Mouse (Mus musculus) testis, adult 2 months (tissue): ENCODE results near the gene Clcn3. TPM values are rescaled to one million over a fixed set of nuclear protein-coding genes. Genes with fewer than 3 reads are reported as not detected.
"Not testable (repeated sequence)": the region's sequence is repeated elsewhere in the genome, so short reads cannot be mapped to it uniquely, and the experiment has no call there.

Experiments used
- H3K27ac ChIP-seq: fragments of 200-500 bp; 2 replicates; pipeline ENCODE4 v1.5.1; 2012; ENCODE audit warnings: low read depth, low read length; ENCODE audit not compliant: control insufficient read depth, insufficient read depth
- H3K27me3 ChIP-seq: fragments of 200-500 bp; 2 replicates; pipeline ENCODE4 v1.6.1; 2012; ENCODE audit warnings: mild to moderate bottlenecking, low read length, moderate library complexity; ENCODE audit not compliant: control insufficient read depth, insufficient read depth
- H3K36me3 ChIP-seq: fragments of 200-500 bp; 2 replicates; pipeline ENCODE4 v1.6.1; 2012; ENCODE audit warnings: mild to moderate bottlenecking, low read length; ENCODE audit not compliant: control insufficient read depth, insufficient read depth
- H3K4me1 ChIP-seq: fragments of 200-500 bp; 2 replicates; pipeline ENCODE4 v1.6.1; 2012; ENCODE audit warnings: low read length; ENCODE audit not compliant: control insufficient read depth, insufficient read depth
- H3K4me3 ChIP-seq: fragments of 200-500 bp; 2 replicates; pipeline ENCODE4 v1.5.1; 2012; ENCODE audit warnings: low read depth, mild to moderate bottlenecking, low read length, moderate library complexity, mixed read lengths; ENCODE audit not compliant: control insufficient read depth
- CTCF ChIP-seq: fragments of 200-500 bp; IDR thresholded peaks from 2 replicates; pipeline ENCODE4 v1.5.1; 2012; ENCODE audit warnings: low read depth, mild to moderate bottlenecking, inconsistent platforms, low read length, moderate library complexity; ENCODE audit not compliant: control insufficient read depth, insufficient read depth, insufficient replicate concordance
- POLR2A ChIP-seq: fragments of 200-500 bp; IDR thresholded peaks from 2 replicates; pipeline ENCODE4 v1.6.1; 2012; ENCODE audit warnings: low read depth, mild to moderate bottlenecking, inconsistent platforms, low read length, moderate library complexity; ENCODE audit not compliant: control insufficient read depth
- polyA plus RNA-seq: library from polyadenylated mRNA; depleted of rRNA; stranded (reverse); fragments of >200 nt; gene quantifications from 2 replicates; pipeline ENCODE4 v1.2.3, GENCODE M21; 2012; rRNA removed

Gene Clcn3
- 13.2 and 15.6 TPM in 2 replicates for polyA plus RNA-seq

DNA sequence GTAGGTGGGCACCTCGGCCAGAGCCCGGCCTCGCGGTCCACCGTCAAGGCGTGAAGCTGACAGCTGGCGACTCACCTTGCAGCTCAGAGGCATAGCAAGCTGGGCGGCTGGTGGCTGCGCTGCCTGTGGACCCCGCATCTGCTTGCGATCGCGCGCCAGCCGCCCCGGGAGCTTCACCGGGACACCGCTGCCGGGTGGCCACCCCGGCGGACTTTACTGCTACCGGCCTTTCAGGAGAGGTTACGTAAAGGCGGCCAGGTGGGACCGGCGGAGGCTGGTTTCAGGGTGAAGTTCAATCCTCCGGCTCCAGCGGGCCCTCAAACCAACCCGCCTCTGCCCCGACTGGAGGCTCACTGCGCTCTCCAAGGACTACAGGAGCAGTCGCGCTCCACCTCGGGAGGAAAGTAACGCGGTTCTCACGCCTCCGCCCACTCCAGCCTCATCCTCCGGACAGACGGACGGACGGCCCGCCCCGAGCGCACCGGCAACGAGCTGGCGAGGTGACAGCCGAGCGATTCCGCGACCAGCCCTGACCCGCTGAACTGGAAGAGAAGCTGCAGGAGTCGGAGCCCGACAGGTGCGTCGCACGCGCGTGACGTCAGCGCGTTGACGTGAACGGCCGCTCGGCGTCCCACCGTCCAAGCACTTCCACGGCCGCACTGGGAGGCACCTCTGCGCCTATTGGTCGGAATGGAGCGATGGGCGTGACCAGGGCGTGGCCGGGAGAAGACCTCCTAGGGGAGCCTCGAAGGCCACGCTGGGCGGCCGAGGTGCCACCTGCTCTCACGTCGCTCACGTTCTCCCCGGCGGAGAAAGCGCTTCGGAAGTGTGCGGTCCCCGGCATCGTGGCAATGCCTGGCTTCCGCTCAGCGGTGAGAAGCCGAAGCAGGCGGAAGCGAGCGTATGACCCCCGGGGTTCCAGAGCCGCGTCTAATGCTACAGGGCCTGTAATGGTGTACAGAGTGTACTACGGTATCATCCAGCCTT, at the start of gene Clcn3:
TSS of gene Clcn3 (minus strand) at position 600 of the 987 bp plus-strand sequence.
- H3K4me1 ChIP-seq, result peaks cover 2% of the 10 kb centered on the region; the same call in 1 of the 2 replicates
- no peaks in the 10 kb centered on the region for H3K27me3 ChIP-seq
- peak; percentile 91 for TF ChIP-seq POLR2A
- no peak; the same call in 1 of the 2 replicates for TF ChIP-seq CTCF
- peak within 1 kb of the TSS; percentile 92 for H3K27ac ChIP-seq
- H3K4me3 ChIP-seq, result peak within 1 kb of the TSS; percentile 95
- no peaks in the 10 kb centered on the region for H3K36me3 ChIP-seq

DNA sequence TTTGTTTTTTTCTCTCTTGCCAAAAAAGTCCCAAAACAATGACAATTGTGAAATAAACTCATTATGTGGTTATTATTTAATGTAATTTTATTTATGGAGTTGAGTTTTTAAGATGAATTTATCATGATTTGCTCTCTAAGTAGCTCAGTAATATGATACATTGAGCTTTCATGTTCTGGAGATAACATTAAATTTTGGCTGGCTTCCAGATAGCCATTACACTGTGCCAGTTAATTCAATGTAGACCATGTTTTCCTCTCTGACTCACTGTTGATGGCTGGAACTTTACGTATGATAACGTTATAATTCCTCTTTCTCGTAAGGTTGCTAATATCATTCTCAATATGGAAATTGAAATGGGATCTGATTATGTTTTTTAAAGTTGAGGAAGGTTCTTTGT, 13.4 kb upstream of the Clcn3 start:
- Histone ChIP-seq H3K27ac (no peak overlapping the region), H3K4me3 (no peak overlapping the region), H3K36me3 (no peaks in the 10 kb centered on the region), H3K4me1 (no peaks in the 10 kb centered on the region), H3K27me3 (no peaks in the 10 kb centered on the region)
- TF ChIP-seq POLR2A (no peak), CTCF (no peak)

DNA sequence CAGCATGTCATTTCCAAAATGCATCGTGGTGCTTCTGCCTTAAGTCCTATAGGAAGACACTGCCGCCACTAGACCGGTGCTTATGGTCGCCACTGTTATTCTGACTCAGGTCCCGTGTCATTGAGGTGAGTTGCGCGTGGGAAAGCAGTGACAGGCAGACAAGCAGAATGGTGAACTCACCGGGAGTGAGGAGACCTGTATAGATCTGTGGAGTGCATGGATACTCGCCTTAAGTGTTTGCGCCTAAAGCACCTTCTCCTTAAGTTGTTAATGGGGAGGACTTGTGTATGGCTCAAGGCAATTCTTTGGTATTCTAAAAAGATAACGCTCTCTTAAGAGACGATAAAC, 10.5 kb upstream of the Clcn3 start:
- TF ChIP-seq POLR2A, result no peak
- TF ChIP-seq CTCF, result no peak
- peak overlapping the region; percentile 94 for H3K4me3 ChIP-seq
- no peaks in the 10 kb centered on the region for H3K27me3 ChIP-seq
- H3K4me1 ChIP-seq, result no peaks in the 10 kb centered on the region
- no peaks in the 10 kb centered on the region for H3K36me3 ChIP-seq
- peak overlapping the region; percentile 98 for H3K27ac ChIP-seq

DNA sequence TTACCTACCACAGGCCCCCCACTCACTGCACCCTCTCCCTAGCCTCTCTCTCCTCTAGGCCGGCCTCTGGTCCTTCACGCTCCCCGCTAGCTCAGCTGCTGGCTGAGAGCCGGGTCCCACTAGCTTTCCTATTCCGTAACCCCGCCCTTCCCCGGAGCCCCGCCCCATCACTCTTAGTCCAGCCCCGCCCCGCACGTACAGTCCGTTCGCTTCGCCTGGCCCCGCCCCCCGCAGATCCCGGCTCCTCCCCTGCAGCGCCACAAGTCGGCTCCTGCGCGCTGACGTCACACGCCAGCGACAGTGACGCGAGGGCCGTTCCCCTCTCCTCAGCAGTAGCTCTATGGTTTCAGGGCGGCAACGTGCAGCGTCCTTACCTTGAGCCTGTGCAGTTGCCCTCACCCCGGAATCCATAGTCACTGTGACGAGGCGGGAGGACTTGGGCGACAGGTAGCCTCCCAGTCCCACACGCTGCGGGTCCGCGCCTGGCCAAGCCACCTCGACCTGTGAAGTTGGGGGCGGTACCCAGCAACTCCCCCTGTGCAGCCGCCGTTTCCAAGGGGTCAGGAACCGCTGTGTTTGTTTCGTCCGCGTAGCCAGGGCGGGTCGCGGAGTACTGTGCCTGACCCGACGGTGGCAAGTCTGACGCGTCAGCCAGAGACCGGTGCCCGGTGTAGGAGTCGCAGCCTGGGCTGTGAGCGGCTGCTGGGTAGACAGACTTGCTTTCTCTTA, 10.0 kb upstream of the Clcn3 start, which contains the start of gene Nek1:
TSS of gene Nek1 (plus strand) at position 286 of the 729 bp plus-strand sequence.
- TF ChIP-seq CTCF, result peak; percentile 17; the same call in 1 of the 2 replicates
- peak; percentile 94 for TF ChIP-seq POLR2A
- Histone ChIP-seq H3K4me1 (no peaks in the 10 kb centered on the region), H3K27me3 (no peaks in the 10 kb centered on the region), H3K36me3 (no peaks in the 10 kb centered on the region), H3K27ac (peak within 1 kb of the TSS; percentile 98), H3K4me3 (peak within 1 kb of the TSS; percentile 94)

DNA sequence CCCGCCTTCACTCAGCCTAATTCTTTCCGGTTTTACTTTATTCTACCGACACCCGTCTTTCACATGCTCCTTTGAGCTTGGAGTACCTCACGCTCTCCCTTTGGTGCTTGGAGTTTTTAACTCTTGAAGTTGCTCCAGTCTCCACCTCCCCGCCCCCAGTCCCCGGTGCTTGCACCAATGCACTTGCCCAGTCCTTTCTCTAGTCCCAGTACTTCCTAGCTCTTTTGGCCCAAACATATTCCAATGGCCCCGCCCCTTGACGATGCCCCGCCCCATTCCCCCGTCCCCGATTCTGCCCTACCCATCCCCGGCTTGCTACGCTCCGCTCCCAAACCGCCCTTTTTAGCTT, 9.4 kb upstream of the Clcn3 start:
- peak overlapping the region; percentile 94 for H3K4me3 ChIP-seq

DNA sequence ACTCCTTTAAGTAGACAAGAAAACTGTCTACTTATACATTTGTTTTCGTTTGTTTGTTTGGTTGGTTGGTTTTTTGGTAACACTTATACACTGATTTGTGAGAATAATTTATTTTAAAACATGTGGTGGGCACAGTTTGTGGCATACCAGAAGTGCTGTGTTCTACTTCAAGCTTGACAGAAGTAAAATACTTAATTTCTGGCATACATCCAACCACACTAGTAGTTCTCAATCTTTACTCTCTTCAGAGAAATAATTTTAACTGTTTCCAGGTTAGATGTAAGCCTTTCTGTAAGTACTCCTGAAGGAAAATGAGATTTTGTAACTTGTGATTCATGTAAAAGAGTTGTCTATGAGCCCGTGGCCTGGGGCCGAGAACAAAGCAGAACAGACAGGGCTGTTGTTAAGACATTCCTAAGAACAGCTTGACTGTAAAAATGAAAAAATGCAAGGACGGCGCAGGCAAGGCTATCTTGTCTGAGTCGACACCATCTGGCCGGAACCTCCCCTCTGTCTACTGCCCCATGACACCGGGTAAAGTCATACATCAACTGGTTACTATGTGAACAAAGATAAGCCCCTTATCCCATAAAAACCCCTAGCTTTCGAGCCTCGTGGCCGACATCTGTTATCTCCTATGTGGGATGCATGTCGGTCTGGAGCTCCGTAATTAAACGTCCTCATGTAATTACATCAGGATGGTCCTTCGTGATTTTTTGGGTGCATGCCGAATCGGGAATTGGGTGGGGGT, 1.3 kb upstream of the Clcn3 start:
- H3K36me3 ChIP-seq, H3K27me3 ChIP-seq, H3K27ac ChIP-seq, H3K4me1 ChIP-seq: not testable (repeated sequence)
- H3K4me3 ChIP-seq, result peak overlapping the region; percentile 80

More for the DNA sequence above, 9.4 kb upstream of the Clcn3 start:
- no peaks in the 10 kb centered on the region for H3K4me1 ChIP-seq
- peak overlapping the region; percentile 82 for H3K27ac ChIP-seq
- TF ChIP-seq CTCF (no peak), POLR2A (no peak)
- no peaks in the 10 kb centered on the region for H3K27me3 ChIP-seq
- no peaks in the 10 kb centered on the region for H3K36me3 ChIP-seq

DNA sequence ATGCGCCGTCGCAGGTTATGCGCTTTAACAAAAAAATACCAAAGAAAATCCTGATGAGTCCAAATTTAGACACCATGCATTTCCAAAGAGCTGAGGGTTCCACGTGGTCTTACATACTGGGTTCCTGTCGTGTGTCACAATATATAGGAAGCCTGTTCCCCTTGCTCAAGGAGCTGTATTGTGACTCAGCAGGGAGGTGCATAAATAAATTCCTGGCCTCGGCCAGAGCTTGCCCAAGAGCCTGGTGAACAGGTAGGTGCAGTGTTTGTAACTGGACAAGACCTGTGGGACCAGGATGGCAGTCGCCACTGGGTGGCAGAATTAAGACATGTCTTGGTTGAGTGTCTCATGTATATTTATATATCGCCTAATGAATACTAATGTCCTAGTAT, 584 bp upstream of the Clcn3 start:
- Histone ChIP-seq H3K4me1 (peaks cover 2% of the 10 kb centered on the region; the same call in 1 of the 2 replicates), H3K36me3 (no peaks in the 10 kb centered on the region), H3K27ac (peak overlapping the region; percentile 92), H3K27me3 (no peaks in the 10 kb centered on the region), H3K4me3 (peak overlapping the region; percentile 95)
- TF ChIP-seq CTCF (0 out of 2 replicates have a peak, but pooled peaks have one; percentile 14), POLR2A (peak; percentile 15; the same call in 1 of the 2 replicates)
